Mouse (Mus musculus) heart, postnatal 36 days (tissue): ENCODE results near the gene Syce3. TPM values are rescaled to one million over a fixed set of nuclear protein-coding genes. Genes with fewer than 3 reads are reported as not detected.
A peak's percentile ranks its signal among the peaks of the same experiment; 100 is the strongest.

Experiments
- DNase-seq, 2 experiments: peaks; one replicate each; pipeline ENCODE4 v3.0.0; 2021 to 2022
- intact Hi-C: fragments of 180-260 bp; cut with DNase I; formaldehyde crosslinking; loops from one replicate; pipeline ENCODE4 v1.15.1; 2025
- total RNA-seq, 2 experiments: library from RNA; stranded (reverse); gene quantifications; 2 replicates each; pipeline ENCODE4 v1.2.3; 2021

The Syce3 gene
- total RNA-seq, 2 experiments from 2014 or later = not detected

DNA sequence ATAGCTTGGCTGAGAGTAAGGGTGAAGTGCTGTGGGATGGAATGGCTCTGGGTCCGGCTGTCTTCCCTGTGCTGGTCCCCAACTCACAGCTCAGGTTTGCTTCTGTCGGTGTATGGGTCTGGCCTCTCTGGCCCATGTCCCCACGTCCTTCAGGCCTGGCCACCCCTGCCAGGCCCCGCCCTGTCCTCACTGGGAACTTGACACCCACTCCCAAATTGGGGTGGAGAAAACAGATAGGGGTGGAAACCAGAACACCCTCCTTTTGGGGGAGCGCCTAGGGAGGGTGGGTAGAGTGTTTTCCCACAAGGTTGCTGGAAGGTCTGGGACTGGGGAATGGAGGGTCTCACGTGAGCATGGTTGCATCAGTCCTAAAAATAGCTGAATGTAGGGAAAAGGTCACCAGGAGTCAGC lies 15.4 kb upstream of the Syce3 start, which contains the start of gene Cpt1b:
Cpt1b (minus strand) TSS at position 153 of the 411 bp plus-strand sequence.
- intact Hi-C loops = loop anchor here (5.0 kb wide), 1 partner anchor 68 kb away; the partner anchor contains the start of genes Lmf2 and Ncaph2
- DNase-seq = peak; percentile 56 to 66

GRCm38 (mm10) chr15:89424621-89425020 lies 14.3 kb upstream of the Syce3 start:
- intact Hi-C loops = loop anchor here (5.0 kb wide), 1 partner anchor 67 kb away; the partner anchor contains the start of genes Lmf2 and Ncaph2
- no peak for DNase-seq

DNA sequence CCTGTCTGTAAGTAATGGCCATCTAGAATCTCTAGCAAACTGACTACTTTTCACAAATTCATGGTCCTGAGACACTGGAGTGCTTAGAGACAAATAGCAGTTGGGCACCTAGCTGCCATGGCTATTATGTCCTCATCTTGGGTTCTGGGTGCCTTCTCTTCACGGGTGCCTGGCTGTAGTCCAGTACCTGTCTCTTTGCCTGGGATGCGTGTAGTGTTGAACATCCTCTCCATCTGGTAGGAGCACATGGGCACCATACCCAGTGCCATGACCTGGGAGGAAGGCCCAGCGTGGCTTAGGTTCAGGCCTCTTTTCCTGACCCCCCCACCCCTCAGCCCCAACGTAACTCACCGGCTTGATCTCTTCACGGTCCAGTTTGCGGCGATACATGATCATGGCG lies 11.6 kb upstream of the Syce3 start:
- no peak for DNase-seq
- intact Hi-C loops = no loop called here

DNA sequence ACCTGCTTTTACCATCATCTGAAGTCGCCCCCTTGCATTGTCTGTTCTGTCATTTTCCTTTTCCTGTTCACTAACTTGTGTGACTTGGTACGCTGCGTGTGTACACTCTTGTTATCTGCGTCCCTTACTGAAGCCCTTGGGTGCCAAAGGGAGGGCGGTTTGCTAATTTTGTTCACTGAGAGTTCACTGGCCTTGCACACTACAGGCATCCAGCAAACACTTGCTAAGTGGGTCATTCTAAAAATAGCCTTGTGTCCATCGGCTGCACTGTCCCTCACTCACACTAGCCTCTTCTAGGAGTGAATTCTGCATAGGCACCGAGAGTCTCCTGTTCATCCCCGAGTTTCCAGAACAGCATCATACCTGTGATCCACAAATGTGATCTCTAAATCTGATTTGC lies 5.0 kb upstream of the Syce3 start:
- peak in 1 of 2 experiments; percentile 32 for DNase-seq
- intact Hi-C loops = no loop called here

DNA sequence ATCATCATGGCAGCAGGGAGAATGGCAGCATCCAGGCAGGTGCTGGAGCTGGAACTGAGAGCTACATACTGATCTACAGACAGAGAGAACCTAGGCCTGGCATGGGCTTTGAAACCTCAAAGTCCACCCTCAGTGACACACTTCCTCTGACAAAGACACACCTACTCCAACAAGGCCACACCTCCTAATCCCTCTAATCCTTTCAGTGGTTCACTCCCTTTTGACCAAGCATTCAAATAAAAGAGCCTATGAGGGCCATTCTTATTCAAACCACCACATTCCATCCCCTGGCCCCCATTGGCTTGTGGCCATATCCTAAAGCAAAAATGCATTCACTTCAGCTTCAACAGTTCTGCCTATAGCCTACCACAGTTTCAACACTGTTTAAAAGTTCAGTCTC lies 3.6 kb downstream of the Syce3 start:
- intact Hi-C loops = no loop called here

GRCm38 (mm10) chr15:89404831-89405623 lies 5.3 kb downstream of the Syce3 start:
- no peak for DNase-seq
- intact Hi-C loops = no loop called here

More for the DNA sequence above, 3.6 kb downstream of the Syce3 start:
- no peak for DNase-seq

GRCm38 (mm10) chr15:89402471-89402870 lies 7.8 kb downstream of the Syce3 start:
- DNase-seq = no peak
- intact Hi-C loops = no loop called here

DNA sequence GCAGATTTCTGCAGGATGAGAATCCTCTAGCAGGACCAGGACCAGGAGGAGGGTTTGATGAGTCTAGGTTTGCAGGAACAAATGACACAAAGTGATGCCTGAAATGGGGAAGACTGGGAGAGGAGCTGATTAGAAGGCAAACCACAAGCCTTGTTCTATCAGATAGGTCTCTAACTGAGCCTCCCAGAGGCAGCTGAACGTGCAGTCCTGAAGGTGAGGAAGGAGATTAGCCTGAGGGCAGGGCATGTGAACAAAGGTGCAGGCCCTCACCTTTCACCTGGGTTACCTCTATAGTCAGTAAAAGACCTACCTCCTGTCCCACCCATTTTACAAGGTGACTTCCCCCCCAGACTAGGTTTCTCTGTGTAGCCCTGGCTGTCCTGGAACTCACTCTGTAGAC lies 10.6 kb downstream of the Syce3 start:
- intact Hi-C loops = no loop called here
- no peak for DNase-seq

DNA sequence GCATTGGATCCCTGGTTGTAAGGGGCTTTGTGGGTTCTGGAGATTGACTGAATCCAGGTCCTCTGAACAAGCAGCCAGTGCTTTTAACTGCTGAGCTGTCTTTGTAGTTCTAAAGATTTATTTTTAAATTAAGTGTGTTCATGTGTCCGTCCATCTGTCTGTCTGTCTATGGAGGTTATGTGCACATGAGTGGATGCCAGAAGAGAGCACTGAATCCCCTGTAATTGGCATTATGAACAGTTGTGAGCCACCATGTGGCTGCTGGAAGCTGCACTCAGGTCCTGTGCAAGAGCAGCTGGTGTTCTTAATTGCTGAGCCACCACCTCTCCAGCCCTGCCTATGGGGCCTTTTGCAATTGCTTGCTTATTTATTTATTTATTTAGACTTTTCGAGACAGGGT lies 12.2 kb downstream of the Syce3 start:
- intact Hi-C loops = no loop called here
- DNase-seq = no peak

- no peak for DNase-seq
These were observed 13.4 kb downstream of the Syce3 start for GRCm38 (mm10) chr15:89396883-89397282.

DNA sequence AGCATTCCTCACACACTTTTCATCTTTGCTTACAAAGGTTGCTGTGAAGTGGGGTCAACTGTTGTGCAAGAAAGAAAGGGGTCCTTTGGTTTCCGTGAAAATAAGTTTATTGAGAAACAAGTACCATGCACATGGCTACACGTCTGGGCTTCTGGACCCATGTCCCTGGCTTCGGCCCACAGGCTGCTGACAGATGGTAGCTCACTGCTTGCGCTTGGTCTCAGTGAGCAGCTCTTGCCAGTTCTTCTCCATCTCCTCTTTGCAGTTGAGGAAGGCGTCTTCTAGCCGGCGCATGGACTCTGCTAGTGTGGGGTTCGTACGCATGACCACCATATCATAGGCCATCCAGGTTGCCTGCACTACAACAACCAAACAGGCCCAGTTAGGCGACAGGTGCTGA lies 20.2 kb downstream of the Syce3 start:
- intact Hi-C loops = no loop called here
- no peak for DNase-seq

More at GRCm38 (mm10) chr15:89396883-89397282, 13.4 kb downstream of the Syce3 start:
- intact Hi-C loops = no loop called here

- intact Hi-C loops = no loop called here
- no peak for DNase-seq
These were observed 23.2 kb downstream of the Syce3 start for GRCm38 (mm10) chr15:89387127-89387526.

GRCm38 (mm10) chr15:89384617-89385016 lies 25.7 kb downstream of the Syce3 start, which contains the start of gene Klhdc7b:
TSS of gene Klhdc7b (plus strand) at chr15:89384917.
- intact Hi-C loops = no loop called here
- no peak for DNase-seq

DNA sequence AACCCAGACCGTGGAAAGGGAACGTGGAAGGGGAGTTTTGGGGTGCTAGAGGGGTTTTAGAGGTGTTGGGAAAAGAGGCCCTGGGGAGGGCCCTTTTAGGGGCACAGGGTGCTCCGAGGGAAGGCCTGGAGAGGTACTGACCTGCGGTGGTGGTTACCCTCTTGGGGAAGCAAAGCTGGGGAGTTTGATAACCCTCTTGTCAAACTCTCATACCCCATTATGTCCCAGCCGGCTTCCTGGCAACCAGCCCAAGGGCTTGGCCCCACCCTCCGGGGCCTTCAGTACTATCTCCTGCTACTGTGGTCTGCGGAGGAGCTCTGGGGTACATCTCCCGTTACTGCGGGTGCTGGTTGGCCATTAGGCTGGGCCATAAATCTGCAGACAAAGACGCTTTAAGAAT lies 30.9 kb downstream of the Syce3 start:
- DNase-seq = peak; percentile 31 to 32
- intact Hi-C loops = loop anchor here (5.0 kb wide), 1 partner anchor 88 kb away; no protein-coding TSS in a partner anchor

- DNase-seq = peak; percentile 57 to 63
- intact Hi-C loops = loop anchor here (5.0 kb wide), 1 partner anchor 88 kb away; no protein-coding TSS in a partner anchor
These were observed 31.4 kb downstream of the Syce3 start, which contains the start of gene Odf3b for GRCm38 (mm10) chr15:89378831-89379401. TSS of gene Odf3b (minus strand) at chr15:89379282.

- no peak for DNase-seq
- intact Hi-C loops = loop anchor here (5.0 kb wide), 1 partner anchor 89 kb away; no protein-coding TSS in a partner anchor
These were observed 32.1 kb downstream of the Syce3 start for GRCm38 (mm10) chr15:89377938-89378828.

- DNase-seq = no peak
- intact Hi-C loops = loop anchor here (5.0 kb wide), 1 partner anchor 90 kb away; no protein-coding TSS in a partner anchor
These were observed 32.9 kb downstream of the Syce3 start for GRCm38 (mm10) chr15:89377362-89377761.

DNA sequence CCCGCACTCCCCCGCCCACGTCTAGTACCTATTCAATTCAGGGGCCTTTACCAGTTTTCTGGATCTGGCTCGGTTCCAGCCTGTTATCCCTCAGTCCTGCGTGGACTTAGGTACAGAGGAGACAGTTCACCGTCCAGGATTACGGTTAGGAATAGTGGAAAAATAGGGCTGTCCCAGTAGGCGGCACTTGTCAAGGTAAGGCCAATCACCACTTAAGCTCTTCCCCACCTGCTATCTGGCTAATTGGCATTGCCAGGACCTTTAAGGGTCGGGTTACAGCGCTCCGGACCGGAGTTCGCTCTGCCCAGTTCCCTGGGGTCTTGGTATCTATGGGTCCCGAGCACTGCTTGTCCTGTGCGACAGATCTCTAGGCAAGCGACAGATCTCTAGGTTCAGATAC lies 33.3 kb downstream of the Syce3 start, which contains the start of gene Tymp:
Tymp (minus strand) TSS at position 83 of the 400 bp plus-strand sequence.
- DNase-seq = no peak
- intact Hi-C loops = loop anchor here (5.0 kb wide), 1 partner anchor 90 kb away; no protein-coding TSS in a partner anchor

DNA sequence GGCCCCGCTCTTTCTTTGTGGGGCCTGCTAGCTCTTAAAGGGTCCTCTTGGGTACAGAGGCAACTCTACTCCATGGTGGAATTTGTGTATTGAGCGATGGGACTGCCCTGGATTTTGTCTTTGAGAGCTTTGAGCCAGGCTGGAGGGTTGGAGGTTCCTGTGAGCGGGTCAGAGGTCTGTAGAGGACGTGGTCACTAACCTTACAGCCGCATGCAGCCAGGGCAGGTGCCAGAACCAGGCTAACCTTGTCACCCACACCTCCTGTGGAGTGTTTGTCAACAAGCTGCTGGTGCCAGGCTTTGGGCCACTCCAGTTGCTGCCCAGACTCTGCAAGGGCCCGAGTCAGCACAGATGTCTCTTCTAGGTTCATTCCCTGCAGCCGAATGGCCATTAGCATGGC lies 34.3 kb downstream of the Syce3 start:
- intact Hi-C loops = loop anchor here (5.0 kb wide), 1 partner anchor 91 kb away; no protein-coding TSS in a partner anchor
- no peak for DNase-seq
